Mouse (Mus musculus): ENCODE data around the gene Vmn2r41. TPM values are rescaled to one million over a fixed set of nuclear protein-coding genes. Genes with fewer than 3 reads are reported as not detected.
"Not testable (repeated sequence)": the region's sequence is repeated elsewhere in the genome, so short reads cannot be mapped to it uniquely, and the experiment has no call there.

The Vmn2r41 gene
- not detected in 2 replicates for polyA plus RNA-seq (2012)

DNA sequence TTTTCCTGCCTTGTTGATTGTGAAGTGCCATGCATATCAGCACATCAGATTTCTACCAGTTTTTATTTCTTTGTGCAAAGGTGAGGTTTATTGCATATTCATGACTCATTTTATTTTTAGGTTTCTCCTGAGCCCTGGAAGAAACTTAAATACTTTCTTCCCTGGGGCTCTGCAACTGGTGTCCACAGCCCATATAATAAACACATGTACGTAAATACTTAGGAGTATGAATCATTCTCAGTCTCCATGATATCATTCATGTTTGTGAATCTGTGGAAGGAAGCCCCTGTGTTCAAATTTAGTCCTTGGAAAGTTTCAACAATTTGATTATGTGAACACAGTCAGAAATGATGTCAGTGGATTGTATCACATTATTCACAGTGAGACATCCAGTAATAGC, at the start of gene Vmn2r41:
Gene Vmn2r41 (minus strand): TSS at position 101 of the 400 bp plus-strand sequence.
- not testable (repeated sequence) for TF ChIP-seq GATA1 (IDR thresholded peaks at IDR 0.05; ENCODE audit: low read length)

DNA sequence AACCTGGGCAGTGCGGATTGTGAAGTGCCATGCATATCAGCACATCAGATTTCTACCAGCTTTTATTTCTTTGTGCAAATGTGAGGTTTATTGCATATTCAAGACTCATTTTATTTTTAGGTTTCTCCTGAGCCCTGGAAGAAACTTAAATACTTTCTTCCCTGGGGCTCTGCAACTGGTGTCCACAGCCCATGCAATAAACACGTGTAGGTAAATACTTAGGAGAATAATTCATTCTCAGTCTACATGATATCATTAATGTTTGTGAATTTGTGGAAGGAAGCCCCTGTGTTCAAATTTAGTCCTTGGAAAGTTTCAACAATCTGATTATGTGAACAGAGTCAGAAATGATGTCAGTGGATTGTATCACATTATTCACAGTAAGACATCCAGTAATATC, 38.8 kb upstream of the Vmn2r41 start, which contains the start of gene Vmn2r42:
Gene Vmn2r42 (minus strand): TSS at position 101 of the 400 bp plus-strand sequence.
- TF ChIP-seq GATA1 (IDR thresholded peaks at IDR 0.05; ENCODE audit: low read length), result not testable (repeated sequence)

Other genes starting within 250 kb of the Vmn2r41 start
- not detected in 2 replicates for gene Vmn2r42, start 38.7 kb upstream of the Vmn2r41 start, polyA plus RNA-seq (2012)
- not detected in 2 replicates for gene Vmn2r43, start 98.9 kb upstream of the Vmn2r41 start, polyA plus RNA-seq (2012)
- not detected in 2 replicates for gene Vmn2r44, start 221.7 kb upstream of the Vmn2r41 start, polyA plus RNA-seq (2012)